Mouse (Mus musculus) ovary, adult 18-20 months (tissue): ENCODE results near the gene Garem2.
"Not testable (repeated sequence)": the region's sequence is repeated elsewhere in the genome, so short reads cannot be mapped to it uniquely, and the experiment has no call there.

ENCODE experiments used
- DNase-seq: peaks from one replicate; pipeline ENCODE4 v3.0.0; 2022; ENCODE audit warnings: low spot score, mixed read lengths

The Garem2 gene

DNA sequence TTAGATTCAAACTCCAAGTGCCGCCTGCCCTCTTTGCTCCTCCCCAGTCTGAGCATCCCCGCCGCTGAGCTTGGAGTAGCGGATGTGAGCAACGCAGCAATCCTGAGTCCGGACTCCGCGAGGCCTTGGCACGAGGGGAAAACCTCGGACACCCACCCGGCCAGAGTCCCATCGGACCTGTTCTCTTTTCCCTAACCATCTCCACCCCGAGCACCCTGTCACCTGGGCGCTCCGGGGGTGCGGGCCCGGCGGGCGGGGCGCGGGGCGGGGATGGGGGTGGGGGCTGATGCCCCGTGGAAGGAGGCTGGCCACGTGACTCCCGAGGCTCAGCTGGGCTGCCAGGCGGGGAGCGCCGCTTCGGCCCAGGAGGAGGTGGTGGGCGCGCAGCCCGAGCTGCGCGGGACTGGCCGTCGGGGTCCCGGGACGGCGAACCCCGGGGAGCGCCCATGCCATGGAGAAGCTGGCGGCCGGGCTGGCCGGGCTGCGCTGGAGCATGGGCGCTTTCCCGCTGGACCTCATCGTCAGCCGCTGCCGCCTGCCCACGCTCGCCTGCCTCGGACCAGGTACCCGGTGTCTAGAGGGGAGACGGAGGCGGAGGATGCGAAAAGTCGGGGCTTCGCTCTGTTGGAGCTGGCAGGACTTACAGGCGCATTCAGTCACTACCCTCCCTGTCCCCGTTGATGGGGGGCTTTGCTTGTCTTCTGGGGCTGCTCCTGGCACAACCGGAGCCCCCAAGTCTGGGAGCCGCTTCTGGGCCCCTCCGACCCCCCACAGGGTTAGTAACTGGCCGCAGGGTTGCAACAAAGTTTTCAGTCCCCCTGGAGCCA, at the start of gene Garem2:
Gene Garem2, plus strand, starts transcription at position 321 of the 827 bp plus-strand sequence.
- DNase-seq, result no peak

GRCm38 (mm10) chr5:30058216-30058731, 46.7 kb upstream of the Garem2 start:
- DNase-seq, result no peak

- not testable (repeated sequence) for DNase-seq
These were observed 45.4 kb upstream of the Garem2 start for GRCm38 (mm10) chr5:30059607-30060006.

- no peak for DNase-seq
These were observed 37.2 kb upstream of the Garem2 start for GRCm38 (mm10) chr5:30067726-30068125.

DNA sequence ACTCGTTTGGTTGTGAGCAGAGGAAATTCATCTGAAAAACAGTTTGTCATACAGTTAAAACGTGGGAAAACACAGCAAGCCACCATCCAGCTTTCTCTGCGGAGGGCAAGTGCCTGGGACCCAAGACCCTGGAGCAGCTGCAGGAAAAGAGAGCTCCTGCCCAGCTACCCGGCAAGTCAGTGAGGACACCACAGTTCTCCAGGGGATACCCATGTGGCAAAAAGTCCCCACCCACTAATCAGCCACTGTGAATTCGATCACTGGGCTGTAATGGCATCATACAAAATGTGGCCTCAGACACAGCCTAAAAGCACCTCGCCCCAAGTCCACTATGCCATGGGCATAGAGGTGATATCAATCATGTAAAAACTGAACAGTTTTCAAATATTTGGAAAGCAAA, 33.3 kb upstream of the Garem2 start:
- DNase-seq, result no peak

DNA sequence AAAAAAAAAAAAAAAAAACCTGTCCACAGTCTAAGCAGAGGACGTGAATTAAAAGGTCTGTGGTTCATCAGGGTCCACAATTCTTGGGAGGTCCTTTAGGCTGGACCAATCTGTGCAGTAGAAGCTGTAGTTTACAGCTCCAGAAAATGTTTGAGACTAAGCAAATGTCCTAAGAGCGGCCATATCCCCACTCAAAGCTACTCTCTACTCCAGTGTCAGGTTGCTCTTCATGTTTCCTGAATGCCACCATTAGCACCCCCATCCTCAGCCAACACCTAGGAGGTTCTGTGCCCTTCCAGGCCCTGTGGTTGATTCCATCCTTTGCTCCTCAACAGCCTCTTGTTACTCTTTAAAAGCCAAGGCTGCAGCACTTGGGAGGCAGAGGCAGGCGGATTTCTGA, 32.6 kb upstream of the Garem2 start:
- DNase-seq, result no peak

- peak; percentile 63 for DNase-seq
These were observed 31.8 kb upstream of the Garem2 start, which contains the start of gene Tyms for GRCm38 (mm10) chr5:30072825-30073821. Gene Tyms, minus strand, starts transcription at chr5:30073617.

GRCm38 (mm10) chr5:30092701-30093100, 12.3 kb upstream of the Garem2 start:
- no peak for DNase-seq

GRCm38 (mm10) chr5:30094399-30094798, 10.6 kb upstream of the Garem2 start:
- DNase-seq, result no peak

DNA sequence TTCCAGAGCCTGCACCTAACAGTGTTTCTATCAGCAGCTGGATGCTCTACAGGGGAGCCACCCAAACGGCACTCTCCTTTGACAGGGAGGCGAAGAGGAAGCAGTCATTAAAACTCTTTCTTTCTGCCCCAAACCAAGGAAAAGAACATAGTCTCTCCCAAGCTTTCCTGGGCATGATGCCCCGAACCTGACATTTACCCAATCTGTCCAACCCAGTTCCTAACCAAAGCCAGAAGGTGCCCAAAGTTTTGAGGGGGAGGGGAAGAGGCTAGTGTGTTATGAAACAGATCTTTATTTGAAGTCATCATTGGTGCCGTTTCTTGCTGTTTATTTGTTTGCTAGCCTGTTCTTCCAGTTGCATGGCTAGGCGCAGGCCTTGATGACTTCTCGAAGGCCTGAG, 9.2 kb upstream of the Garem2 start:
- no peak for DNase-seq

DNA sequence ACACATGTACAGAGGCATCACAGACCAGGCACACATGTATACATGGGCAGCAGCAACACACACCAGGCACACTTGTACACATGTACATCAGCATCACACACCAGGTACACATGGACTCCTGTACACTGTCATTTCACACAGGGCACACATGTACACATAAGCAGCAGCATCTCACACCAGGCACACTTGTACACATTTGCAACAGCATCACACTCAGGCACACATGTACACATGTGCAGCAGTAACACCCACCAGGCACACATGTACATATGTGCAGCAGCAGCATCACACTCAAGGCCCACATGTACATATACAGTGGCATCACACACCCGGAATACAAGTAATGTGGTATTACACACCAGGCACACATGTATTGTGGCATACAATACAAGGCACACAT, 6.7 kb upstream of the Garem2 start:
- DNase-seq, result no peak

- no peak for DNase-seq
These were observed 1.6 kb upstream of the Garem2 start for GRCm38 (mm10) chr5:30103340-30103739.

DNA sequence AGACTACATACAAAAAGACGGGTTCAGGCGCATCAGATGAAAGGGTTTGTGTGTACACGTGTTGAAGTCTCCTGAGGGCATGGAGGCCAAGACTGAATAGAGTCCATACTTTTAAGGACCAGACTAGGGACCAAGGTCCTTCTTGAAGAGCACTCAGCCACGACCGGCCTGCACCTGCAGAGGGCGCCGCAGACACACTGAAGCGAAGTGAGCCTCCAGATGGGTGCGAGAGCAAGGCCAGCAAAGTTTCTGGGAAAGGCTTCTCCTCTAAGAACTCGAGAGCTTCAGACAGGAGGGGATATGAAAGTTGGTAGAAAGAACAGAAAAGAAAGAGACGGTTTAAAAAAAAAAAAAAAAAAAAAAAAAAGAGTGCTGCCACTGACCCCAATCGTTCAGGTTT, 622 bp upstream of the Garem2 start:
- no peak for DNase-seq

DNA sequence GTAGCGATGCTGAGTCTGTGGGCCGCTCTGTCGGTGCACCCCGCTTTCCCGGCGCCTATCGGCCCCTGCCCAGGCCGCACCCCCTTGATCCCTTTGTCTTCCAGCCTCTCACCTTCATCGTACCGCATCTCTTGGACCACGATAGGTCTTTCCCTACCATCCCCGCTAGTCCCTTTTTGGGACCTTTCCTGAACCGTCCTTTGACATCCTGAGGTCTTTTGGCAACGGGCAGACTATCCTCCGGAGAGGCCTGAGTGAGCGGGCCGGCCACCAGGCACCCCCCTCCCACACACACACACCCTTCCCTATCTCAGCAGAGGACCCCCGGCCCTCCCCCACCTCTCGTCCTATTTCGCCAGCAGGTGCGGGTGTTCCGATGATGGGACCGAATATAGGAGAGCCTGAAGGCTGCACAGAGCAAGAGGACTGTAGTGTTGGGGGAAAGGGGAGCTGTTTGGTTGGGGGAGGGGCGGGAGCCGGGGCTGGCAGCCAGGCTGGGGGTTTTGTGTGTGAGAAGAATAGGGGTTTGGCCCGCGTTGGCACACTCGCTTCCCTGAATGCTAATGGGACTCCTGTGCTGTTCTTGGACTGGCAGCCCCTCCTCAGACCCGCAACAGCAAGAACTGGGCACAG, 823 bp downstream of the Garem2 start, which contains the start of gene 3110082J24Rik:
Gene 3110082J24Rik, minus strand, starts transcription at position 419 of the 633 bp plus-strand sequence.
- no peak for DNase-seq

DNA sequence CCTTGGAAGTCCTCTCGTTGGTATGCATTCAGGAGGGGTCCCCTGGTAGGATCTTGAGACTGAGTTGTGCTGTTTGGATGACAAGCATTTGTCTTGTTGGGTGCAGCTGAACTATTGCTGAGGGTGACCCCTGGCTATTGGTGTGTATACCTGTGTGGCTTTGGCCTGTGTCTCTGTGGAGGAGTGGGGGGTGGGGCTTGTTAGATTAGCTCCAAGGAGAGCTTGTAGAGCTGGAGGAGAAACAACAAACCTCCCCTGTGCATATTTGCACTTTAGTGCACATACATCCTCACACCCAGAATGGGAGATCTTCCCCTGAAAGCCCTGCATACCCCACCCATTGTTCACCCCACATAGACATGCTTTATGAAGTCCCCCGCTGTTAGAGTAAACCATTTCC, 1.8 kb downstream of the Garem2 start:
- DNase-seq, result no peak

GRCm38 (mm10) chr5:30107186-30107585, 2.2 kb downstream of the Garem2 start:
- DNase-seq, result no peak

- no peak for DNase-seq
These were observed 2.7 kb downstream of the Garem2 start for GRCm38 (mm10) chr5:30107611-30108041.

DNA sequence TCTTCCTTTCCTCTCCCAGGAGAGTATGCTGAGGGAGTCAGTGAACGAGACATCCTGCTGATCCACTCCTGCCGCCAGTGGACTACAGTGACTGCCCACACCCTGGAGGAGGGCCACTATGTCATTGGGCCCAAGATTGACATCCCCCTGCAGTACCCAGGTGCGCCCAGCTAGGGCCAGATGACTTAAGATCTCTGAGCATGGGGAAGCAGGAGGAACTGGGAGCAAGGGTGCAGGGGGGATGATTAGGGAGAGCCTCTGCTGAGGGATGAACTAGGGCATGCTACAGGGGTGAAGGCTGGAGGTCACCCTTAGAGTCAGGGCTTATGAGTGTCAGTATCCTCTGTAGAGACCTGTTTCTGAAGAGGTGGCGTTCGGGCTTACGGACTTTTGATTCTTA, 3.3 kb downstream of the Garem2 start:
- no peak for DNase-seq

GRCm38 (mm10) chr5:30109899-30110298, 4.9 kb downstream of the Garem2 start:
- DNase-seq, result no peak

DNA sequence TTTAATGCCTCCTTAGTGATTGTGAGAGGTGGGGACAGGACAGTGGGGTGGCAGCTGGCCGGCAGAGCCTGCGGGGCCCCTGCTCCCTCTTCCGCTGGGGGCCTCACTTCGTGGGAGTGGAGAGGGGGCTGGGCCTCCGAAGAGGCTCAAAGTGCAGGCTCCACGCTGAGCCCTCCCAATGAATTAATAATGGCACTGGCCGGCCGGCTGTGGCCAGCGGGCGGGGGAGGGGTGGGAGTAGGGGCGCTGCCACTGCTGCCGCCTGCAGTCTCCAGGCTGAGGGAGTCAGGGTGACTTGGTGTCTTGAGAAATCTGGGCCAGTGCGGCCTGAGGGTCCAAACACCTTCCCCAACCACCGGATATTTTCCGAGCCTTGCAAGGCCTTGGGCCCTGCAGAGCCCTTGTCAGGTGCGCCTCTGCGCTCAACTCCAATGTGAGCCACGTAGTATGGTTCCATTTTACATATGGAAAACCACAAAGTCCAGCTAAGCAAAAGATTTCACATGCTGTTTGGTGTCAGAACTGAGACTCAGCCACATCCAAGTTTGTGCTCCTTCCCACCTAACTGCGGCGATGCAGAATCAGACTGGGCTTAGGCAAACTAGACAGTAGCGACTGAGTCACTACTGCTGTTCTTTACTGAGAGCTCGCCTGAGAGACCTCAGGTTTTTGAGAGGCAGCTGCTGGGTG, 5.6 kb downstream of the Garem2 start:
- no peak for DNase-seq

- DNase-seq, result no peak
These were observed 6.2 kb downstream of the Garem2 start for GRCm38 (mm10) chr5:30111126-30111525.
